Mouse (Mus musculus): ENCODE measurements around the gene Odf2l.

Odf2l gene

DNA sequence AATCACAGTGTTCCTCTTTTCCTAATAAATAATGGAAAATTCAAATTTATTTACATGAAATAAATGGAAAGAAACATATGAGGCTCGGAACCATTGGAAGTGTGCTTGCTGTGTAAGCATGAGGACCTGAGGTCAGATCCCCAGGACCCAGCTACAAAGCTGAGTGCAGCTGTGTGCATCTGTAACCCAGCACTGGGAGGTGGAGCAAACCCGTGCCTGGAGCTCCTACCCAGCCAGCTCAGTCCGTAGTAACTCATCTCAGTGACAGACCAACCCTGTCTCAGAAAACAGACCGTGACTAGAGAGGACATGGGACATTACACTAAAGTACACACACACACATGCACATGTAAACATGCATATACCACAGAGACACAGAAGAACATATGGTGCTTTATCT, 21.8 kb downstream of the Odf2l start:
- DNase-seq (ENCODE audit: low read depth, low spot score), result no peak

DNA sequence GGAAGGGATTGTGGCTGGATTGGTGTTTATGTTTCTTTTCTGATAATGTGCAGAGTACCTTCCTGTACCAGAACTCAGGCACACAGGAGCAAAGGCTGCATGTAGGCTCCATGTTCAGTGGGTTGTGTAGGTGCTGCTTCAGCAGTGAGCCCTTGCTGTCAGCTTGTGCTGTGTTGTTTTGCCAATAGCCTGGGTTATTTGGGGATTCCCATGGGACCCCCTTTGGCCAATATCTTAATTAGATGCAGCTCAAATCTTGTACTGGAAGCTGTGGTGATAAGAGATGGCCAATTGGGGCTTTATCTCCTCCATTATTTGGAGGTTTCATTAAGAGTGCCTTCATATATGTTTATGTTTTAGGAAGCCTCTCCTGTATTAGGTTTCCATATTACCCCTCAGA, 24.5 kb downstream of the Odf2l start:
- DNase-seq (ENCODE audit: low read depth, low spot score), result no peak

GRCm38 (mm10) chr3:145143856-145144255, 25.5 kb downstream of the Odf2l start:
- DNase-seq (ENCODE audit: low read depth, low spot score), result no peak

- DNase-seq (ENCODE audit: low read depth, low spot score), result no peak
These were observed 28.5 kb downstream of the Odf2l start for GRCm38 (mm10) chr3:145146871-145147270.

DNA sequence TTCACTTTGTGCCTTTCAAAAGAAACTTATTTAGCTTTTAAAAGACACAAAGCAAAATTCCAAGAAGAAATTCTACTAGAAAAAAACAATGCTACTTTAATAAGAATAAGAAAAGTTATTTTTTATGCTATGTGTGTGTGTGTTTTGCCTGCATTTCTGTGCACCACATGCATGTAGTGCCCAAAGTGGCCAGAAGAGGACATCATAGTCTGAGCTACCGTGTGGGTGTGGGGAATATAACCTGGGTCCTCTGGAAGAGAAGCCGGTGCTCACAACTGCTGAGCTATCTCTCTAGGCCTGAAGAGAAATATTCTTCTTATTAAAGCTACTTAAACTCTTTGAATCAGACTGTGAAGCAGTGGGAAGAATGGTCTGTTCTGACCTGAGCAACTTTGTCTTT, 29.1 kb downstream of the Odf2l start:
- no peak for DNase-seq (ENCODE audit: low read depth, low spot score)

DNA sequence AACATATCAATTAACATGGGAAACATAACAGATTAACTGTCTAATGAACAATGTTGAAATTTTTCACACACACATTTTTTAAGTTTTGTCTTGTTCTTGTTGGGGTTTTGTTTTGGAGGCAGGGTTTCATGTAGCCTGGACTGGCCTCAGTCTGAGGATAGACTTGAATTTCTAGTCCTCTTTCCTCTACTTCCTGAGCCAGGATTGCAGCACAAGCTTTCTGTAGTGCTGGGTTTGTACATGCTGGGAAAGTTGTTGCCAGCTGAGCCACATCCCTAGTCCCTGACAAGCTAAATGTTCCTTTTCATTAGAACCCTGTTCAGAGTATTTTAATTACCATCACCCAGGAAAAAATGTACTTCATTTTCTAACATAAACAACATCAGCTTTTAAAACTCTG, 29.6 kb downstream of the Odf2l start:
- no peak for DNase-seq (ENCODE audit: low read depth, low spot score)

DNA sequence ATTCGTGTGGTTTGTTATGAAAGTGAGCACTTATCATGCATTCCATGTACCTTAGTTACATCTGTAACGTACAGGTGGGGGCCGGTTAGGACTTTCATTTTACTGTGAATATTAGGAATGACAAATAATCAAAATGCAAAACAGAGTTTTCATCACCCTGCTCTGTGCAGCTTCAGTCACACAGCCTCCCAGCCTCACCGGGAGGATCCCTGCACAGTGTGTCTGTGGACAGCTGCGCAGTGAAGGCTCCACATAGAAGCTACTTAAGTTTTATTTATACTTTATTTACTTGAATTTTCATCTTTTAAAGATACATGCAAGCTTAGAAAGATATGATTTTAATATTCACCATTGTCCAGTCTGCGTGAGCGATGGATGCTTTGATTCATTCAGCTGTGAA, 32.7 kb downstream of the Odf2l start:
- DNase-seq (ENCODE audit: low read depth, low spot score), result no peak

DNA sequence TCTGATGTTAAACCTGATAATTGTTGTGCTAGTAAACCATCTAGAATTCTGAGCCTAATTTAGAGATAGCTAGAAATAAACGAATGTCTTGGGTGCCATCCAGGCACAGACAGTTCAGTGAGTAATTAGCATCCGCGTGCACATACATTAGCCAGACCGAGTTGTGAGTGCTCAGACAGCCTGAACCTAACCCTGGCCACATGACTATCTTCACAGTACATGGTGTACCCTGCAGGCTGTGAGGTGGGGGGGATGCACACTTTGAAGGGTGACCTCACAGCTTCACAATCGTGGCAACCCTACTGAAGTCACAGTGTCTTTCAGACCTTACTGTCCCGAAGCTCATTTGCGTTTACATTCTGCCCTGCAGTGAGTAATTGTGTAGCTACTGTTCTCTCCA, 33.5 kb downstream of the Odf2l start:
- DNase-seq (ENCODE audit: low read depth, low spot score), result no peak

DNA sequence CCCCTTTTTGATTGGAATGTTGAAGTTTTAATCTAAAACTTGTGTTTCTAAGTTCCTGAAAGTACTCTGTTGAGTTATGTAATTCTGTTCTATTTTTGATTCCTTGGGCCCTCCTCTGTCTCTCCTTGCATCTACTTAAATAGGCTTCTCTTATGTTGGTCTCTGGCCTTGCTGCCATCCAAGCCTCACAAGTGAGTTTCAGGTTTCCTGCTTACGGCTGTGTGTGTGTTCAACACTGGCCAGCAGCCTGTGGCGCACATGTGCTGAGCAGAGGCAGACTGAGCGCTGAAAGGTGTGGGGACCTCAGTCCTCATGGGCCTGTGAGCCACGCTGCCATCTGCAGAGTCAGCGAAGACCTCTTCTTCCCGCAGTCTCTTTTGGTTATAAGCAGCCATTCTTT, 38.5 kb downstream of the Odf2l start:
- no peak for DNase-seq (ENCODE audit: low read depth, low spot score)

- no peak for DNase-seq (ENCODE audit: low read depth, low spot score)
These were observed 40.1 kb downstream of the Odf2l start for GRCm38 (mm10) chr3:145158441-145158840.

GRCm38 (mm10) chr3:145166741-145167140, 48.4 kb downstream of the Odf2l start:
- DNase-seq (ENCODE audit: low read depth, low spot score), result no peak

DNA sequence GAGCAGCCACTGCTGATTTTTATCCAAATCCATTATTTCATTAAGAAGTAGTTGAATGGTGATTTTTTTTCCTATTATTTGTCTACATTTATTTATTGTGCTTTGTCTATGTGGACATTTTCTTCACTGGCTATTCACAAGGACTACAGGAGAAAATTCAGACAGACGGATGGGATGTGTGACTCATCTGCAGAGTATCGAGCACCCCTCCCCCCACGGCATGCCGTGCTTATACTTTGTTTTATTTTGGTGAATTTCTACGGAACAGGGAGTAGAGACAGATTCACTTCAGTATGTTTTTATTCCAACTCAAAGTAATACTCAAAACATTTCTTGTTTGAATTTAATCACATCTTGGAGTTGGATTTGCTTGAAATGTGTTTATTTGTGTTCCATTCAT, 49.4 kb downstream of the Odf2l start:
- no peak for DNase-seq (ENCODE audit: low read depth, low spot score)

DNA sequence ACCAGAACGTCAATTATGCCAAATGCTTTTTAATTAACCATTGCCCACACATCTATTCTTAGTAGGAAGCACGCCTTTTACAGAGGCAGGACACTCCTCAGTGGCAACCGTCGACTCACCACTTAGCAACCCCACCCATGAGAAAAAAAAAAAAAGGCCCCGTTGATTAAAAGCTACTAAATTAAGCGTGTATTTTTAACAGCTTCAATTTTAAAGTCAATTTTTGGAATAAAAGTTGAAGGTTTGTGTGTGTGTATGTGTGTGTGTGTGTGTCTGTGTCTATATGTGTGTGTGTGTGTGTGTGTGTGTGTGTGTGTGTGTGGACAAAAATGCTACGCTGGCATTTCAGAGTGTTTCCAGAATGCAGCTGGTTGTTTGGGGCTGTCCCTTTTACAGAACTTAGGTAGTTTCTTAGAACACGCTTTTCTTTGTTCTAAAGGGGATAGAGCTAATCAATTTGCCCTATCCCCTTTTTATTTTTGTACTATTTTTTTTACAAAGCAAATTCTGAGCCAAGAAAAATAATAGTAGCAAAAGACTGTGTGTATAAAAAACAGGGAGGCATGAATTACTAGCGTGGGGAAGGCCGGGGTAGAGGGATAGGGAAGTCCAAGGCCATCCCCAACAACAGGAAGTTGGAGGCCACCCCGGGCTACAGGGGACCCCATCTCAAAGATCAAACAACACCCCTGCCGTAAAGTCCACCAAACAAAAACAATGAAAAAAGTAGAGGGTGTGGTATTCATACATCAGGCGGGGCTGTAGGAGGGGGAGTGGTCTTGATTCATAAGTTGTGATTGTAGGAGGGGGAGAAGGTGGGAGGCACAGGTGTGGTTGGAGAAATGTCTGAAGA, 50.7 kb downstream of the Odf2l start:
- DNase-seq (ENCODE audit: low read depth, low spot score), result no peak

DNA sequence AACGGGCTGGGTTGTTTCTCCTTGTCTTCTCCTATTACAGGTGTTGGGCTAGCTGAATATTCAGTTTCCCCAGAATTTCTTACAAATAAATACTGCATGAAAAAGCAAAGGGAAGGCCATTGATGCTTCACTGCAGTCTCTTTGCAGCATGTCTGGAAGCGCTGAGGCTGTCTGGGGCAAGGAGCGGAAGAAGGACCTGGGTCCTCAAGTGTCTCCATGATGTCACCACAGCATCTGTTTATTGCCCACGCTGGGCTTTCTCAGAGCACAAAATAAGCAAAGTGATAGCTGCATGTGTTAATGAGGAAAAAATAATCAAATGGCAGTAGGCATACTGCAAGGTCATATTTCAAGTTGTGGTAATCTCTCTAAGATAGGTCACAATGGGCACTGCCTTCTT, 51.6 kb downstream of the Odf2l start:
- DNase-seq (ENCODE audit: low read depth, low spot score), result no peak

DNA sequence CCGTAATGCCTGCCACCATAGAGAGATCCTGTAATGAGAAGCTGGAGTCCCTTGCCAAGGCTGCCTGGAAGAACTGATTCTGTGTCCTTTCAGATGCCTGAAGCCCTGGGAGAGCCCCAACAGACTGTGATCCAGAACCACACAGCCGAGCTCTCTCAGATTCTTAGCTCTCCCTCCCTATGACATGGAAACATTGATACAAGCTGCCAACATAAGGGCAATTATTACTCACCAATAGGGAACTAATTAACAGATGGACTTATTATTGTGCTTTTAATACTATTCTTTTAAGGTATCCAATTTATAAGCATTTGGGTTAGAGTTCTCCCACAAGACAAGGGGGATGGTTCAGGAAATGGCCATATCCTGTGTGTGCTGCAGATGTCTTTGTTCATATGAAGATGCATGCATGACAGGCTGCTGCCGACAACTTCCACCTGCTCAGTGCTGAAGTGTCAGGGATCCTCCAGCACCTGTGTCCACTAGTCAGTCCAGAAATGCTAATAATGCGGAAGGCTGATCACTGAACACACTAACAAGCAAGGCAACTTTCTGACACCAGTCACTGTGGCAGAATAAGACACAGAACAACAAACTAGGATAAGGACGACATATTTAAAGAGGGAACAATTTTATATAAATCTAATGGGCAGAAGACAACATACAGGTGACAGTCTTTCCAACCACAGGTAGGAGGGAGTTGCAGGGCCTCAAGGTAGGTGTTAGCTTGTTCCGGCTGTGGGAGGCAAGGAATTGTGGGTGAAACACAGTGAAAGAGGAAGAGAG, 52.4 kb downstream of the Odf2l start:
- DNase-seq (ENCODE audit: low read depth, low spot score), result no peak

DNA sequence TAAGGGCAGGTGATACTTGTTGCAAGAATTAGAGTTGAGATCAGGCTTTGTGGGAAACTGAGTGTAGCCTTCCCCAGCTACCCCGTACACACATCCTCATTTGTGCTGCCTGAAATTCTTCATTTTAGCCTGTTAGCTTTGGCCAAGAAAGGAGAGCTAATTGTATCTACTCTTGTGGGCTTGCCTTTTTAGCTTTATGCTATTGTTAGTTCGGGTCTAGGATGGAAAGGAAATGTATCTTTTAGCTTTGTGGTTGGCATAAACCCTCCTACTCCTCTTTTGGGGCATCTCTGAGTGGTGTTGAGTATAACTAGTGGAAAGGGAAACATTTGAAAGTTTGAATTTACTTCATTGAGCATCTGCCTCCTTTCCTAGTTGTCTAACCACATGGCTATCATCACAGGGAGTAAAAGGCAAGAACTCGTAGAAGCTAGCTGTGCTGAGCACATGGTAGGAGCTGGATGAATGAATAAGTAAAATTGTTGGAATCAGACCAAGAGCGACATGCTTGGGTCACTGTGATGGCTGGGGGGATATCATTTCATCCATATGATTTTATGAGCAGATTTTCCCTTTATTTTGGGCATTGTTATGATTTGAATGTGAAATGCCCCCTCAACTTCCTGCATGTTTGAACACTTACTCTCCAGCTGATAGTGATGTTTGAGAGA, 53.1 kb downstream of the Odf2l start:
- no peak for DNase-seq (ENCODE audit: low read depth, low spot score)

DNA sequence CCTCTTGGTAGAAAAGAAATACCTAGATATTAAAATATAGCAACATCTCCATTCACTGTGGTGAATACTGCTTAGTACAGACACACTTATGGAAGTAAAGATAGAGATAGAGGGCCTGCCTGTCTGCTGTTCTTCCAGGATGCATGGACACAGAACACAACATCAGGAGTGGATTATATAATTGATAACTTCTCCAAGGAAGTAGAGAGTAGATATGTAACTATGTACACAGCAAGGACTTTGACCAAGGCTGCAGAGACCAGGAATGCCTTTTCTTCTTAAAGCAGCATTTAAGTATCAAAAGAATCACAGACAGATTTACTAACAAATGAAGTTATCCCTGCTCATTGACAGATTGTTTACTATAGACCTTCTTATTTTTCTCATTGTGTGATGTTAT, 66.3 kb downstream of the Odf2l start:
- DNase-seq (ENCODE audit: low read depth, low spot score), result no peak

- no peak for DNase-seq (ENCODE audit: low read depth, low spot score)
These were observed 73.6 kb downstream of the Odf2l start for GRCm38 (mm10) chr3:145191972-145192371.

DNA sequence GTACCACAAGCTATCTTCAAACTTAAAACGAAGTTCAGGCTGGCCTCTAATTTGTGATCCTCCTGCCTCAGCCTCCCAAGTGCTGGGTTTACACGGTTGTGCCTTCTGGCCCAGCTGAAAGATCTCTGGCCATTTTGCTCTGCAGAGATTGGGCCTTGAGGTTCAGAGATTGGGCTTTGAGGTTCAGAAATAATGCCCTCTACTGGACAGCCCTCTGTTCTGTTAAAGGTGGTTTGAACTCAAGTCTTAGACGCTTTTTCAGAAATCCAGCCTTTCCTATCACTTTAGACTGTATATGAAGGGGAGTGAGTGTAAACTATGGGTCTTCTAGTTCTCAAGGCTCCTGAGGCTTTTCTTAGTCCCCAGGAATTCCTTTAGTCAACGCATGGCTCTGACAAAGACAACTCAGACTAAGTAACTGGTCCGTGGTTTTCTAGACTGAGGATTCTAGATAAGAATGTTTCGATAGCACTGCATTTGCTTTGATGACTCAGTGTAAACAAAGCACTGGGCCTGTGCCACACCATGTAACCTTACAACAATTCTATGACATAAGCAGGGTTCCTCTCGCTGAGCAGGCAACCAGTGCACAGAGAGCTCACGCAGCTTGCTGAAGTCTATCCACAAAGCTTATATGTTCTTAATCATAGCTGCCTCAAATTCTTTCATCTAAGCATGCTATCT, 77.0 kb downstream of the Odf2l start:
- no peak for DNase-seq (ENCODE audit: low read depth, low spot score)

DNA sequence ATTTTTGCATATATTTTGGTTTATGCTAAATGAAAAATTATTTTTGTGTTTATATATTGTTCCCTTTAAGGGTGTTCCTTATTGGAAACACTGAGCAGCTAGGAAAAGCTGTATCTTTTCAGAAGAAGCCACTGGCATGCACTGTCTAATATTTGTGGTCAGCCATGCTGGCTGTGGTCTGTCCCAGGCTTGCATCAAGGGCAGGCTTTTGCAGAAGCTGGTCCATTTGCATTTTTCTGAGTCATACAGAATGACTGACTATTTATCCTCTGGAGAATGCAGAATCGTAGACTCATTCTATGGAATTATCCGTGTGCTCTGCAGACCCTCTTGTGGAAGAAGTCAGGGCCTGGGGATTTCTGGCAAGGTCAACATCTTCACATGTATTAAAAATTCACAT, 79.7 kb downstream of the Odf2l start:
- no peak for DNase-seq (ENCODE audit: low read depth, low spot score)

Measured in WW6 (cell line).